Mouse (Mus musculus) intestine, embryonic 15.5 days (tissue): ENCODE results near the gene Map1a. TPM values are rescaled to one million over a fixed set of nuclear protein-coding genes. Genes with fewer than 3 reads are reported as not detected.

ENCODE experiments used
- polyA plus RNA-seq: library from polyadenylated mRNA; unstranded; fragments of >200 nt; fragmentation: Nextera tagmentation; extraction: Ambion mirVana; gene quantifications from 2 replicates; pipeline ENCODE4 v1.2.1, GENCODE M21; 2015

Map1a gene
- polyA plus RNA-seq, 1 experiment from 2014 or later: 2.7 TPM

Other genes with a start within 250 kb of the Map1a start
- 0.08 TPM in 1 of 2 replicates, not detected in the other for gene Tgm5, start 203.8 kb upstream of the Map1a start, polyA plus RNA-seq
- 0.20 and 0.23 TPM in 2 replicates for gene Tgm7, start 179.8 kb upstream of the Map1a start, polyA plus RNA-seq
- gene Adal, start 149.2 kb upstream of the Map1a start, polyA plus RNA-seq: 17.7 and 18.2 TPM in 2 replicates
- gene Lcmt2, start 148.9 kb upstream of the Map1a start, polyA plus RNA-seq: 19.4 and 20.0 TPM in 2 replicates
- 38.2 and 44.2 TPM in 2 replicates for gene Tubgcp4, start 118.9 kb upstream of the Map1a start, polyA plus RNA-seq
- 8.6 and 8.9 TPM in 2 replicates for gene Zscan29, start 118.5 kb upstream of the Map1a start, polyA plus RNA-seq
- gene Trp53bp1, start 18.2 kb upstream of the Map1a start, polyA plus RNA-seq: 40.1 and 43.4 TPM in 2 replicates
- 15.4 and 16.3 TPM in 2 replicates for gene Ppip5k1, start 65.8 kb downstream of the Map1a start, polyA plus RNA-seq
- 417 and 490 TPM in 2 replicates for gene Ckmt1, start 68.1 kb downstream of the Map1a start, polyA plus RNA-seq
- gene Strc, start 97.6 kb downstream of the Map1a start, polyA plus RNA-seq: not detected in 2 replicates
- gene Pdia3, start 124.2 kb downstream of the Map1a start, polyA plus RNA-seq: 834 and 874 TPM in 2 replicates
- 1.1 and 2.0 TPM in 2 replicates for gene Catsper2, start 124.2 kb downstream of the Map1a start, polyA plus RNA-seq
- gene Ell3, start 154.7 kb downstream of the Map1a start, polyA plus RNA-seq: 8.5 and 9.2 TPM in 2 replicates
- gene Serf2, start 159.6 kb downstream of the Map1a start, polyA plus RNA-seq: 476 and 498 TPM in 2 replicates
- 88.6 and 101 TPM in 2 replicates for gene Hypk, start 163.7 kb downstream of the Map1a start, polyA plus RNA-seq
- gene Serinc4, start 167.2 kb downstream of the Map1a start, polyA plus RNA-seq: 0.23 and 0.30 TPM in 2 replicates
- 41.5 and 42.6 TPM in 2 replicates for gene Mfap1b, start 184.5 kb downstream of the Map1a start, polyA plus RNA-seq
- gene Mfap1a, start 217.1 kb downstream of the Map1a start, polyA plus RNA-seq: 19.8 and 20.8 TPM in 2 replicates
- 6.3 and 8.6 TPM in 2 replicates for gene Wdr76, start 217.1 kb downstream of the Map1a start, polyA plus RNA-seq